Mouse (Mus musculus) hindbrain, embryonic 15.5 days (tissue): Measurements from ENCODE around the gene Hmcn2. TPM values are rescaled to one million over a fixed set of nuclear protein-coding genes. Genes with fewer than 3 reads are reported as not detected.

Experiments
- ATAC-seq: fragments of 200-750 bp; cut with Nextera tagmentation; 2 replicates; pipeline ENCODE4 v1.8.0; 2017; ENCODE audit warnings: low read depth, moderate number of reproducible peaks, moderate TSS enrichment; ENCODE audit not compliant: low FRiP score
- H3K27ac ChIP-seq: fragments of 300-500 bp; sonication (generic); replicated peaks from 2 replicates; pipeline ENCODE4 v1.5.1; 2015; ENCODE audit warnings: mild to moderate bottlenecking, inconsistent platforms
- H3K27me3 ChIP-seq: fragments of 300-500 bp; sonication (generic); 2 replicates; pipeline ENCODE4 v1.6.1; 2015; ENCODE audit warnings: control low read depth, inconsistent platforms
- H3K36me3 ChIP-seq: fragments of 300-500 bp; sonication (generic); 2 replicates; pipeline ENCODE4 v1.6.1; 2015; ENCODE audit warnings: control low read depth, inconsistent platforms
- H3K4me1 ChIP-seq: fragments of 300-500 bp; sonication (generic); replicated peaks from 2 replicates; pipeline ENCODE4 v1.6.1; 2015; ENCODE audit warnings: control low read depth, inconsistent platforms
- H3K4me2 ChIP-seq: fragments of 300-500 bp; sonication (generic); 2 replicates; pipeline ENCODE4 v1.6.1; 2015; ENCODE audit warnings: moderate library complexity, mild to moderate bottlenecking, inconsistent platforms
- H3K4me3 ChIP-seq: fragments of 300-500 bp; sonication (generic); 2 replicates; pipeline ENCODE4 v1.5.1; 2015; ENCODE audit warnings: mild to moderate bottlenecking, inconsistent platforms
- H3K9ac ChIP-seq: fragments of 300-500 bp; sonication (generic); 2 replicates; pipeline ENCODE4 v1.6.1; 2015; ENCODE audit warnings: inconsistent platforms
- H3K9me3 ChIP-seq: fragments of 300-500 bp; sonication (generic); 2 replicates; pipeline ENCODE4 v1.6.1; 2016; ENCODE audit warnings: control low read depth, inconsistent platforms
- WGBS: fragments of 180-500 bp; shearing (Covaris S2); methylation state at CpG from one replicate; pipeline ENCODE4 v1.1.7; 2015; 5-methylcytosine and 5-hydroxymethylcytosine counted together
- polyA plus RNA-seq: library from polyadenylated mRNA; unstranded; fragments of >200 nt; fragmentation: Nextera tagmentation; extraction: Ambion mirVana; gene quantifications from 2 replicates; pipeline ENCODE4 v1.2.1, GENCODE M21; 2015

Gene Hmcn2
- polyA plus RNA-seq, 1 experiment from 2014 or later: 0.27 TPM

GRCm38 (mm10) chr2:31308257-31308656 is 6.0 kb upstream of the Hmcn2 start:
- no peak overlapping the region for H3K4me3 ChIP-seq
- H3K9ac ChIP-seq: no peak overlapping the region
- no peaks in the 10 kb centered on the region for H3K4me1 ChIP-seq
- no peak for ATAC-seq
- H3K4me2 ChIP-seq: no peak overlapping the region
- no peaks in the 10 kb centered on the region for H3K9me3 ChIP-seq
- peaks cover 12% of the 10 kb centered on the region for H3K27me3 ChIP-seq
- 68% methylated on average over 4 of the region's 4 CpGs for WGBS
- no peak overlapping the region for H3K27ac ChIP-seq
- no peaks in the 10 kb centered on the region for H3K36me3 ChIP-seq

DNA sequence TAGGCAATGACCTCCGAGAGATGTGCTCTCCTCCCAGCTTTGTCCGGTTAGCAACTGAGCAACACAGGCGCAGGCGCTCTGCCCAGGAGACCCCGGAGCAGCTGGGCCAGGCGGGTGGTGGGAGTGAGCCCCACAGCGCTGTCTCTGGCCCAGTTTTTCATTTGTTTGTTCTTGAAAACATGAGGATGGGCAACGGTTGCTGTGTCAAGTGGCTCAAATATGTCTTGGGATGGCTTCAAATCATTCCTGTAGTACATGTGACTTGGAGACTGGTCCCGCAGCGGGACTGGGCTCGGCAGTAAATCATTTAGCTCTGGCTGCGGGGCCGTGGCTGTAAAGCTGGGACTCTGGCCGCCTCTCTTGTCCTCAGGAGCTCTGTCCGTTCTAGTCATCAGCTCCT is 4.7 kb upstream of the Hmcn2 start:
- H3K4me1 ChIP-seq: peaks cover 7% of the 10 kb centered on the region
- H3K4me3 ChIP-seq: no peak overlapping the region
- no peak overlapping the region for H3K27ac ChIP-seq
- no peak overlapping the region for H3K9ac ChIP-seq
- WGBS: 69% methylated on average over 15 of the region's 15 CpGs
- no peak overlapping the region for H3K4me2 ChIP-seq
- H3K36me3 ChIP-seq: no peaks in the 10 kb centered on the region
- peaks cover 25% of the 10 kb centered on the region for H3K27me3 ChIP-seq
- H3K9me3 ChIP-seq: no peaks in the 10 kb centered on the region
- ATAC-seq: no peak

GRCm38 (mm10) chr2:31318162-31318561 is 3.9 kb downstream of the Hmcn2 start:
- H3K27me3 ChIP-seq: peaks cover 38% of the 10 kb centered on the region

GRCm38 (mm10) chr2:31319200-31319599 is 5.0 kb downstream of the Hmcn2 start:
- no peaks in the 10 kb centered on the region for H3K36me3 ChIP-seq
- H3K4me1 ChIP-seq: peaks cover 4% of the 10 kb centered on the region
- H3K4me2 ChIP-seq: no peak overlapping the region
- 76% methylated on average over 2 of the region's 2 CpGs for WGBS
- no peak overlapping the region for H3K4me3 ChIP-seq
- H3K27me3 ChIP-seq: peaks cover 27% of the 10 kb centered on the region
- no peak overlapping the region for H3K27ac ChIP-seq
- H3K9ac ChIP-seq: no peak overlapping the region
- ATAC-seq: no peak
- no peaks in the 10 kb centered on the region for H3K9me3 ChIP-seq

More at GRCm38 (mm10) chr2:31318162-31318561, 3.9 kb downstream of the Hmcn2 start:
- Histone ChIP-seq H3K9ac (no peak overlapping the region), H3K4me1 (peaks cover 8% of the 10 kb centered on the region), H3K27ac (no peak overlapping the region), H3K36me3 (no peaks in the 10 kb centered on the region), H3K9me3 (no peaks in the 10 kb centered on the region), H3K4me2 (no peak overlapping the region), H3K4me3 (no peak overlapping the region)
- WGBS: 28% methylated on average over 2 of the region's 2 CpGs
- no peak for ATAC-seq

GRCm38 (mm10) chr2:31327186-31327585 is 13.0 kb downstream of the Hmcn2 start:
- no peaks in the 10 kb centered on the region for H3K9me3 ChIP-seq
- no peaks in the 10 kb centered on the region for H3K36me3 ChIP-seq
- no peak overlapping the region for H3K27ac ChIP-seq
- no peaks in the 10 kb centered on the region for H3K4me1 ChIP-seq
- no peak overlapping the region for H3K9ac ChIP-seq
- H3K4me2 ChIP-seq: no peak overlapping the region
- ATAC-seq: no peak
- 35% methylated on average over 10 of the region's 10 CpGs for WGBS
- H3K27me3 ChIP-seq: no peaks in the 10 kb centered on the region
- no peak overlapping the region for H3K4me3 ChIP-seq

GRCm38 (mm10) chr2:31337706-31338330 is 23.6 kb downstream of the Hmcn2 start:
- Histone ChIP-seq H3K4me1 (peaks cover 8% of the 10 kb centered on the region; the same call in 1 of the 2 replicates), H3K4me3 (no peak overlapping the region), H3K27ac (no peak overlapping the region), H3K9me3 (no peaks in the 10 kb centered on the region), H3K27me3 (no peaks in the 10 kb centered on the region), H3K9ac (no peak overlapping the region), H3K4me2 (no peak overlapping the region), H3K36me3 (no peaks in the 10 kb centered on the region)
- 58% methylated on average over 12 of the region's 12 CpGs for WGBS
- ATAC-seq: no peak

DNA sequence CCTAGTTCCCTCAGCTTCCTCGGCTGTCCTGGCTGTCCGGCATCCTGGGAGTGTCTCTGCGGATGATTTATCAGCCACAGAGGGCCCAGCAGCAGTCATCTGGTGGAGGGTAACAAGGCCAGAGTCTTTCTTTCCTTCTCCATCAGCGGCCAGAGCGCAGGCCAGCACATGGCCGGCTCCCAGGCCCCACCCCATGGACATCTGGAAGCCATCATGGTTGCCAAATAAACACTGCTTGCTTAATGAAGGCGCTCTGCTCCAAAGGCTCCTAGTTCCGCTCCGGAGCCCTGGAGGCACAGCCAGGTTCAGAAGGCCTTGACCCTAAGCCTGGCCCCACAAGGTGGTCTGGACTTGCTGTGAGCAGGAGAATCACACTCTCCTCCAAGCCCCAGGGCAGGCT is 25.6 kb downstream of the Hmcn2 start:
- no peak for ATAC-seq
- Histone ChIP-seq H3K4me3 (no peak overlapping the region), H3K9me3 (no peaks in the 10 kb centered on the region), H3K36me3 (no peaks in the 10 kb centered on the region), H3K4me2 (no peak overlapping the region), H3K27me3 (no peaks in the 10 kb centered on the region), H3K4me1 (peaks cover 8% of the 10 kb centered on the region; the same call in 1 of the 2 replicates), H3K27ac (no peak overlapping the region), H3K9ac (no peak overlapping the region)
- 68% methylated on average over 9 of the region's 9 CpGs for WGBS

DNA sequence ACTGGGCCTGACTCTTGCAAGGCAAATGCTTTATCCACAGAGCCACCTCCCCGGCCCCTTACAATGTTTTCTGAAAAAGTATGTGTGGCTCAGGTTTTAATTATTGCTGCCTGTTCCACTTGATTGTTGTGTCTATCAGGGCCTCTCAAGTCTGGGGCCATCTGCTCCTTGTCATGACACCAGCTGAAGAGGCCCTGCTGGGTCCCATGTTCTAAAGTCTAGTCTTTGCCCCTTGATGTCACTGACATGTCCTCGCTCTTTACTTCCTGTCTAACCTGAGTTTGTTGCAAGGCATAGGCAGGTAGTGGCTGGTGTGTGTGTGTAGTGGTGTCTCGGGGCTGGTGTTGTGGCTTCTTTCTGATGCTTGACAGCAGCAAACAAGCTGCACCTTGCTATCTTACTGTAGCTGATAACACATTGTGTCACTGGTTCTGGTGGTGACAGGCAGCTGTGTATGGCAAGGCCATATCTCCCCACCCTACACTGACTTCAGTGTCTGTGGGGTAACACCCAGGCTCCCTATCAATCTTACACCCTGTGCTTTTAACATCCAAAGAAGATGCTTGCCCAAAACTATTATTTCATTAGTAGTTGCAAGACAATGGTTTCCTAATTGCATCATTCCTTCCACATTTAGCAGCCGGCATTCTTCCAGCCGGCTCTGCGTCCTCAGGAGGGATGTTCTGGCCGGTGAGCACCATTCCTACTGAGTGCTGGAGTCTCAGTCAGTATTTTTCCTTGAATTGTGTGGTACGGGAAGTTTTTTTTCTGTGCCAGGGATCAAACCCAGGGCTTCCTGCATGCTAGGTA is 27.7 kb downstream of the Hmcn2 start:
- H3K36me3 ChIP-seq: no peaks in the 10 kb centered on the region
- H3K9ac ChIP-seq: no peak overlapping the region
- no peak overlapping the region for H3K27ac ChIP-seq
- no peak overlapping the region for H3K4me2 ChIP-seq
- H3K4me3 ChIP-seq: no peak overlapping the region
- 68% methylated on average over 8 of the region's 8 CpGs for WGBS
- no peaks in the 10 kb centered on the region; the same call in 1 of the 2 replicates for H3K27me3 ChIP-seq
- H3K9me3 ChIP-seq: no peaks in the 10 kb centered on the region
- peaks cover 8% of the 10 kb centered on the region; the same call in 1 of the 2 replicates for H3K4me1 ChIP-seq
- no peak for ATAC-seq

- 45% methylated on average over 12 of the region's 12 CpGs for WGBS
- Histone ChIP-seq H3K9ac (no peak overlapping the region), H3K27ac (no peak overlapping the region), H3K4me1 (no peaks in the 10 kb centered on the region), H3K36me3 (no peaks in the 10 kb centered on the region), H3K4me2 (no peak overlapping the region), H3K27me3 (no peaks in the 10 kb centered on the region; the same call in 1 of the 2 replicates), H3K4me3 (no peak overlapping the region), H3K9me3 (no peaks in the 10 kb centered on the region)
- no peak for ATAC-seq
These were observed 31.9 kb downstream of the Hmcn2 start for GRCm38 (mm10) chr2:31346096-31346495.

- no peak overlapping the region for H3K27ac ChIP-seq
- H3K9ac ChIP-seq: no peak overlapping the region
- H3K9me3 ChIP-seq: no peaks in the 10 kb centered on the region
- no peak overlapping the region for H3K4me2 ChIP-seq
- no peak overlapping the region for H3K4me3 ChIP-seq
- 73% methylated on average over 3 of the region's 3 CpGs for WGBS
- H3K4me1 ChIP-seq: no peaks in the 10 kb centered on the region
- H3K36me3 ChIP-seq: no peaks in the 10 kb centered on the region
- no peaks in the 10 kb centered on the region; the same call in 1 of the 2 replicates for H3K27me3 ChIP-seq
- ATAC-seq: no peak
These were observed 34.2 kb downstream of the Hmcn2 start for GRCm38 (mm10) chr2:31348373-31348772.

- no peaks in the 10 kb centered on the region for H3K4me1 ChIP-seq
- no peaks in the 10 kb centered on the region for H3K36me3 ChIP-seq
- no peak overlapping the region for H3K9ac ChIP-seq
- no peak overlapping the region for H3K27ac ChIP-seq
- no peak for ATAC-seq
- 73% methylated on average over 5 of the region's 5 CpGs for WGBS
- H3K27me3 ChIP-seq: no peaks in the 10 kb centered on the region; the same call in 1 of the 2 replicates
- no peak overlapping the region for H3K4me3 ChIP-seq
- H3K4me2 ChIP-seq: no peak overlapping the region
- no peaks in the 10 kb centered on the region for H3K9me3 ChIP-seq
These were observed 34.6 kb downstream of the Hmcn2 start for GRCm38 (mm10) chr2:31348850-31349249.

GRCm38 (mm10) chr2:31356771-31357170 is 42.6 kb downstream of the Hmcn2 start:
- ATAC-seq: no peak
- no peaks in the 10 kb centered on the region for H3K4me1 ChIP-seq
- H3K27ac ChIP-seq: no peak overlapping the region
- no peak overlapping the region for H3K4me2 ChIP-seq
- H3K36me3 ChIP-seq: no peaks in the 10 kb centered on the region
- H3K27me3 ChIP-seq: no peaks in the 10 kb centered on the region
- no peak overlapping the region for H3K4me3 ChIP-seq
- H3K9me3 ChIP-seq: no peaks in the 10 kb centered on the region
- H3K9ac ChIP-seq: no peak overlapping the region
- 79% methylated on average over 5 of the region's 5 CpGs for WGBS
